Mouse (Mus musculus) limb, embryonic 13.5 days (tissue): Measurements from ENCODE around the gene Eif4e. TPM values are rescaled to one million over a fixed set of nuclear protein-coding genes. Genes with fewer than 3 reads are reported as not detected.

Experiments used
- ATAC-seq: fragments of 200-750 bp; cut with Nextera tagmentation; 2 replicates; pipeline ENCODE4 v1.8.0; 2017; ENCODE audit warnings: low read depth, moderate number of reproducible peaks, moderate TSS enrichment; ENCODE audit not compliant: low FRiP score
- H3K27ac ChIP-seq: fragments of 300-500 bp; sonication (generic); 2 replicates; pipeline ENCODE4 v1.5.1; 2015; ENCODE audit warnings: inconsistent platforms, mild to moderate bottlenecking, moderate library complexity
- H3K27me3 ChIP-seq: fragments of 300-500 bp; sonication (generic); 2 replicates; pipeline ENCODE4 v1.6.1; 2015; ENCODE audit warnings: mild to moderate bottlenecking, inconsistent platforms
- H3K36me3 ChIP-seq: fragments of 300-500 bp; sonication (generic); 2 replicates; pipeline ENCODE4 v1.6.1; 2015; ENCODE audit warnings: inconsistent platforms, mild to moderate bottlenecking, moderate library complexity
- H3K4me1 ChIP-seq: fragments of 300-500 bp; sonication (generic); 2 replicates; pipeline ENCODE4 v1.6.1; 2015; ENCODE audit warnings: inconsistent platforms
- H3K4me2 ChIP-seq: fragments of 300-500 bp; sonication (generic); replicated peaks from 2 replicates; pipeline ENCODE4 v1.6.1; 2015; ENCODE audit warnings: inconsistent platforms, mild to moderate bottlenecking, moderate library complexity
- H3K4me3 ChIP-seq: fragments of 300-500 bp; sonication (generic); 2 replicates; pipeline ENCODE4 v1.5.1; 2015; ENCODE audit warnings: moderate library complexity, mild to moderate bottlenecking, inconsistent platforms
- H3K9ac ChIP-seq: fragments of 300-500 bp; sonication (generic); 2 replicates; pipeline ENCODE4 v1.6.1; 2015; ENCODE audit warnings: mild to moderate bottlenecking, inconsistent platforms
- H3K9me3 ChIP-seq: fragments of 300-500 bp; sonication (generic); 2 replicates; pipeline ENCODE4 v1.6.1; 2016; ENCODE audit warnings: inconsistent platforms
- whole genome bisulfite sequencing: fragments of 180-500 bp; shearing (Covaris S2); methylation state at CpG from one replicate; pipeline ENCODE4 v1.1.7; 2015; 5-methylcytosine and 5-hydroxymethylcytosine counted together
- polyA plus RNA-seq: library from polyadenylated mRNA; unstranded; fragments of >200 nt; fragmentation: Nextera tagmentation; extraction: Ambion mirVana; gene quantifications from 2 replicates; pipeline ENCODE4 v1.2.1, GENCODE M21; 2015

The Eif4e gene
- polyA plus RNA-seq, 1 experiment from 2014 or later: 402 TPM

DNA sequence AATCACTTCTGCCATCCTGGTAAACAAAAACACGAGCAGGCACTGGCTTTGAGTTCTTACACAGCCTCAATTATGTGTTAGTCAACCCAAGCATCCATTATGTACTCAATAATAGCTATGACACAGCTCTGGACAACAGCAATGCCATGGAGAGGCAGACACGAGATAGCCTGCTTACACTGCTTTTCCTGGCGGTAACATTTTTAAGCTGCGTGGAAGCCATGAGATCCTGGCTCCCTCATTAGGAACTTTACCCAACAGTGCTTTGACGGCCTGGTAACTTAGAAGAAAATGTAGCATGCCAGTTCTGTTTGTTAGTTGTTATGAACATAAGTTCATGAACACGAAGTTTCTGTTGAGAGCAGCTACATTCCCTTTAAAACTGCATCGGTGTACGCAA is 485 bp upstream of the Eif4e start:
- H3K27me3 ChIP-seq: no peaks in the 10 kb centered on the region
- peak overlapping the region; percentile 77 for H3K4me2 ChIP-seq
- H3K9me3 ChIP-seq: no peaks in the 10 kb centered on the region
- H3K9ac ChIP-seq: no peak overlapping the region
- peaks cover 27% of the 10 kb centered on the region for H3K4me1 ChIP-seq
- no peak overlapping the region for H3K27ac ChIP-seq
- H3K36me3 ChIP-seq: no peaks in the 10 kb centered on the region
- WGBS: 54% methylated on average over 8 of the region's 8 CpGs
- no peak for ATAC-seq
- no peak overlapping the region; the same call in 1 of the 2 replicates for H3K4me3 ChIP-seq

DNA sequence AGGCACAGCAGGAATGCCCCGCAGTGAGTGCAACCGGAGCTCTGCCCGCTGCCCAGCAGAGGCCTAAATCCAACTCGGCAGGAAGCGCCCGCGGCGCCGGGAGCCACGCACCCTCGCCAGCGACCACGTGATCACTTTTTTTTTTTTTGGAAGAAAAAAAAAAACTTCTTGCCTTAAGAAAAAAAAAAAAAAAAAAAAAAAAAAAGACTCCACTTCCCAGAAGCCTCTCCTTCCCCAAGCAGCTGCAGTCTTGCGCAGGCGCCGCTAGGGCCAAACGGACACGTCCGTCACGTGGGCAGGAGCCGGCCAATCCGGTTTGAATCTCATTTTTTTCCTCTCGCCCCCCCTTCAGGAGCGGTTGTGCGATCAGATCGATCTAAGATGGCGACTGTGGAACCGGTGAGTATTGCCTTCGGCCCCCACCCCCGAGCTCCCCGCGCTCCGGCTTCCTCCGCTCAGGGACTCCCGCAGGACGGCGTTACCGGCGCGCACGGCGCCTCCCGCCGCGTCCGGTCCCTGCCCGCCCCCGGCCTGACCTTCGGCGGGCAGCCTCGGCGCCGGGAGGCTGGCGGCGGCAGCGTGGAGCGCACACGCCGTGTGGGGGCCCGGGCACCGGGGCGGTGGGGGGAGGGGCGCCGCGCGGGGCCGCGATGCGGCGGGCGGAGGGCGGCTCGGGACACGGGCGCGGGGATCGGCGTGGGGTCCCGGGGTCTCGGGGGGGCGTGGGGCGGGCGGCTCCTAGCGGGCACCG is 1.1 kb downstream of the Eif4e start:
- Histone ChIP-seq H3K4me2 (peak overlapping the region; percentile 77), H3K27me3 (no peaks in the 10 kb centered on the region), H3K27ac (peak overlapping the region; percentile 96), H3K36me3 (no peaks in the 10 kb centered on the region), H3K4me1 (peaks cover 39% of the 10 kb centered on the region), H3K9ac (peak overlapping the region; percentile 91), H3K4me3 (peak overlapping the region; percentile 94), H3K9me3 (no peaks in the 10 kb centered on the region)
- under 1% methylated on average over 65 of the region's 85 CpGs for WGBS
- ATAC-seq: peak; percentile 95

DNA sequence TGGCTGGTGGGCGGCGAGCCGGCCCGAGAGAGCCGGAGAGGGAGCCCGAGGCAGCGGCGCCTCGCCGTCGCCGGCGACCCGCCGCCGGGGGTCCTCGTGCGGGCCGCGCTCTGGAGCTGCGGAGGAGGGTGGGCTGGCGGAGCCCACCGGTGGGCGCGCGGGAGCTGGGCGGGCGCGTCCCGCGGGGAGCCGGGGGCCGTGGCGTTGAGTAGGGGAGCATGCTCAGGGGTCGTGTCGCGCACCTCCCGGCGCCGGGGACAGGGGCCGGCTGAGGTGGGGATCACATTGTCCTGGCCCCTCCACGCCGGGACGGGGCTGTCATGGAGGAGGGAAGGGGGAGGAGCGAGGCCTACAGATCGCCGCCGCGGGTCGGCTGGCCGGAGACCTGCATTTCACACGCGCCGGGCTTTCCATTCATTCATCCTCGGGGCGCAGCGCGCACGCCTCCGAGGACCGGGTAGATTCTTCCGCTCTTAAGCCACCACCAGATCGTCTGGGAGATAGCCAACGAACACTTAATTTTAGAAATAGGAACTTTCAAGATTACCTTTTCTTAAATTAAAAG is 1.8 kb downstream of the Eif4e start:
- ATAC-seq: peak; percentile 51
- Histone ChIP-seq H3K9me3 (no peaks in the 10 kb centered on the region), H3K4me2 (peak overlapping the region; percentile 65), H3K27me3 (no peaks in the 10 kb centered on the region), H3K27ac (peak overlapping the region; percentile 93), H3K4me3 (peak overlapping the region; percentile 94), H3K9ac (peak overlapping the region; percentile 91), H3K36me3 (no peaks in the 10 kb centered on the region), H3K4me1 (peaks cover 44% of the 10 kb centered on the region)
- 0% methylated on average over 43 of the region's 64 CpGs for WGBS

- Histone ChIP-seq H3K36me3 (no peaks in the 10 kb centered on the region), H3K27me3 (no peaks in the 10 kb centered on the region), H3K4me1 (peaks cover 45% of the 10 kb centered on the region), H3K4me2 (peak overlapping the region; percentile 65), H3K9me3 (no peaks in the 10 kb centered on the region), H3K27ac (no peak overlapping the region), H3K4me3 (peak overlapping the region; percentile 94), H3K9ac (peak overlapping the region; percentile 91)
- WGBS: 0% methylated on average over 16 of the region's 16 CpGs
- ATAC-seq: no peak
Observed at GRCm38 (mm10) chr3:138528265-138528664, 2.3 kb downstream of the Eif4e start.

DNA sequence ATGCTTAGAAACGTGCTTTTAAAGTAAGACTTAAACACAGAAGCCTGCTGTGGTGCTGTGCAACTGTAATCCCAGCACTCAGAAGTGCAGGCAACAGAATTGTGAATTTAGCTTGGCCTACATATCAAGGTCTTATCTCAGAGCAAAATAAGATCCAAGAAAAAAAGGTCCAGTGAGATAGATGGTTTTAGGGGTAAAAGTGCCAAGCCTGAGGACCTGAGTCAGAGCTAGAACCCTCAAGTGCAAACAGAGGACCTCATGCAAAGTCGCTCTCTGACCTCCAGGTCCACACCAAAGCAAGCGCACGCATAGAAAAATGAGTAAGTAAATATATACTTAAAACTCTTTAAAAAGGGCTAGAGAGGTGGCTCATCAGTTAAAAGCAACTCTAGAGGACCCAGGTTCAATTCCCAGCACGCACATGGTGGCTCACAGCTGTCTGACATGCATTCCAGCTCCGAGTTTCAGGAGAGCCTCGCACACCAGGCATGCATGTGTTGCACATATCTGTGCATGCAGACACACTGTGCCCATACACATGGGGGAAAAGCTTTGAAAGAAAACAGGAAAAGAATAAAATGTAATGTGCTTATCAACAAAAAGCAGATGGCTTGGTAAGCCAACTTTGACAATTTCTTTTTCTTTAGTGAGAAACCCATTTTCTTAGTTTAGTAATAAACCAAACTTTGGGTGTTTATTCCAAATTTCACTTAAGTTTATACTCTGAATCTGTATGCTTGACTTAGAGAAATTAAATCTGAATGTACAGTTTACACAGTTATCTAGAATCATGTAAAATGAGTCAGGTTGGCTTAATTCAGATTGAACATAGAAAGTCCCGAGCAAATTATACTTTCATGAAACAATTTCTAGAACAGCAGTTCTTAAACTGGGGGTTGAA is 4.8 kb downstream of the Eif4e start:
- Histone ChIP-seq H3K27ac (no peak overlapping the region), H3K36me3 (peaks cover 3% of the 10 kb centered on the region), H3K9me3 (no peaks in the 10 kb centered on the region), H3K4me2 (no peak overlapping the region), H3K4me1 (peaks cover 43% of the 10 kb centered on the region), H3K4me3 (no peak overlapping the region), H3K27me3 (no peaks in the 10 kb centered on the region), H3K9ac (no peak overlapping the region)
- ATAC-seq: no peak
- WGBS: 80% methylated on average over 8 of the region's 8 CpGs

DNA sequence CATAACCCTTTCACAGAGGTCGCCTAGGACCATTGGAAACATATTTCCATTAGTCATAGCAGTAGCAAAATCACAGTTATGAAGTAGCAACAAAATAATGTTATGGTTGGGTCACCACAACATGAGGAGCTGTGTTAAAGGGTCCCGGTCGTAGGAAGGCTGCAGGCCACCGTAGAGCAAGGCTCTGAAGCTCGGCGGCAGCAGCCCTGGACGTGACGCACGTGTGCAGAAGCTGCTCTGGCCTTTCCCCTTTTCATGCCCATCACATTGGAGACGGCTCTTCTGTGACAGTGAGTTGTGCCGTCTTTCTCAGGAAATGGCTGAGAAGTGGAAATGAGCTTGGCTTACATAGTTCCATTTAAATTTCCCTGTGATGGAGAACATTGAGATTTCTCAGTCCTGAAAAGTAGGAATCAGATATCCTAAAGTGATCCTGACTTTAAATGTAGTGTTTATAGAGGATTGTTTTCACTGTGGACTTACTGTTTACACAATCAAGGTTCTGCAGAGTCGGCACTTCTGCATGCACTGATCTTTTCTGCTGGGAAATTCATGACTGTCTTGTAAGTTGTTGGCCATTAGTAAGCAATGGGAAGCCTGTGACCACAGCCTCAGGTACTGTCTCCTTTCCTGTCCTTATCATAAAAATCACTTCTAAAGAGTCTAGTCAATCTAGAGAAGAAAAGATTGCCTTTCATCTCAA is 5.7 kb downstream of the Eif4e start:
- Histone ChIP-seq H3K4me2 (no peak overlapping the region), H3K27ac (no peak overlapping the region), H3K9ac (no peak overlapping the region), H3K36me3 (peaks cover 6% of the 10 kb centered on the region), H3K4me1 (peaks cover 37% of the 10 kb centered on the region), H3K4me3 (no peak overlapping the region), H3K9me3 (no peaks in the 10 kb centered on the region), H3K27me3 (no peaks in the 10 kb centered on the region)
- ATAC-seq: no peak
- 75% methylated on average over 12 of the region's 12 CpGs for WGBS

DNA sequence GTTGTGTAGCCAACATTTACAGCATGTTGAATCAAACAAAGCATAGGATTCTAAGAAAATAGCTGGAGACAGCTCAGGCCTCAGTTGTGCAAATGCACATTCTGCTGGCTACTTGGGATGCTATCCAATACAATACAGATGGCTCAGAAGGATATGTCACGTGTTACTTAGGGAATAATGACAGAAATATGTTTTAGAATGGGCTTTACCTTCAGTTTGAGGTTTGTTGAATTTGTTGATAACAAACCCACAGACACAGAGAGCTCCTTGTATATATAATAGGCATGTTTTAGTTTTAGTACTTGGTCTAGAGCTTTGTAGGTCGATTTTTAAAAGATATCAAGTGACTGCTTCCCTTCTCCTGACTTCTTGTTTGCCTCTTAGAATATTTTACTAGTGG is 6.8 kb downstream of the Eif4e start:
- Histone ChIP-seq H3K9ac (no peak overlapping the region), H3K27me3 (no peaks in the 10 kb centered on the region), H3K4me2 (no peak overlapping the region), H3K36me3 (peaks cover 6% of the 10 kb centered on the region), H3K27ac (no peak overlapping the region), H3K9me3 (no peaks in the 10 kb centered on the region), H3K4me1 (peaks cover 37% of the 10 kb centered on the region), H3K4me3 (no peak overlapping the region)
- WGBS: 63% methylated on average over 2 of the region's 2 CpGs
- ATAC-seq: no peak

DNA sequence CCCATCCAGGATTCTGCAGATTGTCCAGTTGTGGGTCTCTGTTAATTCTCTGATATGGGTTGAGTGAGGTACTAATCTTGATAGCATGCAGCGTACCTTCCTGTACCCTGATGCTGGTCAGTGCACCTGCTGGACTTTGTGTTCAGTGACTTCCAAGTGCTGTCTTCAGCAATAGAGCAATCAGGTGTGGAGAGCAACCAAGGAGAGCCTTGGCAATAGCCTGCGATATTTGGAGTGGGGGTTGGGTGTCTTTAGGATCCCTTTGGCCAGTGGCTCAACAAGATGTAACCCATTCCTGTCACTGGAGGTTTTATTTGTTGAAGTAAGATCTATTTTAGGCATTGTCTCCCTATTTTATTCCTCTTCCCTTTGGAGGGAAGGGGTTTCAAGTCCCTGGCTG is 10.1 kb downstream of the Eif4e start:
- no peaks in the 10 kb centered on the region for H3K27me3 ChIP-seq
- H3K4me3 ChIP-seq: no peak overlapping the region
- peaks cover 17% of the 10 kb centered on the region for H3K4me1 ChIP-seq
- no peak overlapping the region for H3K9ac ChIP-seq
- no peak for ATAC-seq
- 93% methylated on average over 2 of the region's 2 CpGs for WGBS
- peaks cover 6% of the 10 kb centered on the region for H3K36me3 ChIP-seq
- no peak overlapping the region for H3K4me2 ChIP-seq
- no peaks in the 10 kb centered on the region for H3K9me3 ChIP-seq
- no peak overlapping the region for H3K27ac ChIP-seq

- Histone ChIP-seq H3K27me3 (no peaks in the 10 kb centered on the region), H3K36me3 (no peaks in the 10 kb centered on the region), H3K9me3 (no peaks in the 10 kb centered on the region), H3K9ac (no peak overlapping the region), H3K27ac (no peak overlapping the region), H3K4me3 (no peak overlapping the region), H3K4me2 (no peak overlapping the region), H3K4me1 (peaks cover 30% of the 10 kb centered on the region)
- 52% methylated on average over 3 of the region's 3 CpGs for WGBS
- no peak for ATAC-seq
Observed at GRCm38 (mm10) chr3:138542621-138543020, 16.6 kb downstream of the Eif4e start.

DNA sequence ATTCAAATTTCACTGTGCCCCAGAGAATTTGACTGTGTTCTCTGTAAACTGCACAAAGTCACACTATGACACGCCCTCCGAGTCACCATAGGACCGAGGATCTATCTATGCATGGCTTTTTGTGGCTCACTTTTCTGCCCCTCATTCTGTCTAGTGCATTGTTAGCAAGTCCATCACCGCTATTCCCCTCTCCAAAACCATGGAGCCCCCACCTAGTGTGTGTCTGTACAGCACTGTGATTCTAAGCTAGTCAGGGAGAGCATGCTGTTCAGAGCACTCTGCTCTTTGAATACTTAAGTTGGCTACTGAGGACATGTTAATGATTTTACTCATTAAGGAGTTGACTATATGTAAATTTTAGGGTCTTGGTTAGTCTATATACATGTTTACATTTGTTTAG is 18.1 kb downstream of the Eif4e start:
- no peaks in the 10 kb centered on the region for H3K27me3 ChIP-seq
- 91% methylated on average over 4 of the region's 4 CpGs for WGBS
- no peak overlapping the region for H3K4me2 ChIP-seq
- H3K9ac ChIP-seq: no peak overlapping the region
- H3K4me1 ChIP-seq: peaks cover 30% of the 10 kb centered on the region
- no peak overlapping the region for H3K27ac ChIP-seq
- H3K4me3 ChIP-seq: no peak overlapping the region
- H3K36me3 ChIP-seq: 0 out of 2 replicates have a peak, but pooled peaks cover 2% of the 10 kb centered on the region
- H3K9me3 ChIP-seq: no peaks in the 10 kb centered on the region
- ATAC-seq: no peak

DNA sequence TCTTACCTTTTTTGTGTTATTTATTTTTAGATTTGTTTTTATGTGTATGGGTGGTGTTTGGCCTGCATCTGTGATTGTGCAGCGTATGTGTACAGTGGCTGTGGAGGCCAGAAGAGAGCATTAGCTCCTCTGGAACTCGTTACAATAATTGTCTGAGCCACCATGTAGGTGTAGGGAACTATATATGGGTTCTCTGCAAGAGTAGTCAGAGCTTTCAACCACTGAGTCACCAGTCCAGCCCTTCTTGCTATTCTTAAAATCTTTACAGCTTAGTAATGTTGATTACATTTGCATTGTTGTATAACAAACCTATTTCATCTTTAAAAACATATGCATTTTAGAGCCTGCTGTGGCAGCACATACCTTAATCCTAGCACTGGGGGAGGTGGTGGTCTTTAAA is 20.7 kb downstream of the Eif4e start:
- 68% methylated on average over 2 of the region's 2 CpGs for WGBS
- H3K4me2 ChIP-seq: no peak overlapping the region
- no peak overlapping the region for H3K9ac ChIP-seq
- no peak for ATAC-seq
- H3K4me1 ChIP-seq: peaks cover 21% of the 10 kb centered on the region
- no peaks in the 10 kb centered on the region for H3K9me3 ChIP-seq
- H3K27me3 ChIP-seq: no peaks in the 10 kb centered on the region
- H3K27ac ChIP-seq: no peak overlapping the region
- no peak overlapping the region for H3K4me3 ChIP-seq
- peaks cover 23% of the 10 kb centered on the region for H3K36me3 ChIP-seq
